Mouse (Mus musculus) limb, embryonic 11.5 days (tissue): Measurements from ENCODE around the gene Obscn. TPM values are rescaled to one million over a fixed set of nuclear protein-coding genes. Genes with fewer than 3 reads are reported as not detected.
A peak's percentile ranks its signal among the peaks of the same experiment; 100 is the strongest.

Experiments used
- ATAC-seq: fragments of 200-750 bp; cut with Nextera tagmentation; 2 replicates; pipeline ENCODE4 v1.8.0; 2017; ENCODE audit warnings: low read depth; ENCODE audit not compliant: insufficient number of reproducible peaks, low FRiP score, low TSS enrichment
- DNase-seq: peaks from one replicate; pipeline ENCODE4 v3.0.0-alpha.2; 2015; ENCODE audit warnings: low spot score
- H3K27ac ChIP-seq: fragments of 300-500 bp; sonication (generic); replicated peaks from 2 replicates; pipeline ENCODE4 v1.5.1; 2014; ENCODE audit warnings: low read depth, mild to moderate bottlenecking, low read length
- H3K27me3 ChIP-seq: fragments of 300-500 bp; sonication (generic); 2 replicates; pipeline ENCODE4 v1.6.1; 2014; ENCODE audit warnings: mild to moderate bottlenecking, low read length, mixed read lengths; ENCODE audit not compliant: control insufficient read depth, insufficient read depth
- H3K36me3 ChIP-seq: fragments of 300-500 bp; sonication (generic); 2 replicates; pipeline ENCODE4 v1.6.1; 2014; ENCODE audit warnings: mild to moderate bottlenecking, low read length, moderate library complexity, mixed read lengths; ENCODE audit not compliant: control insufficient read depth, insufficient read depth
- H3K4me1 ChIP-seq: fragments of 300-500 bp; sonication (generic); 2 replicates; pipeline ENCODE4 v1.6.1; 2014; ENCODE audit warnings: low read length, mixed read lengths; ENCODE audit not compliant: control insufficient read depth, insufficient read depth
- H3K4me2 ChIP-seq: fragments of 300-500 bp; sonication (generic); 2 replicates; pipeline ENCODE4 v1.6.1; 2014; ENCODE audit warnings: low read depth, mild to moderate bottlenecking, moderate library complexity; ENCODE audit not compliant: severe bottlenecking
- H3K4me3 ChIP-seq: fragments of 300-500 bp; sonication (generic); 2 replicates; pipeline ENCODE4 v1.5.1; 2014; ENCODE audit warnings: low read depth, low read length
- H3K9ac ChIP-seq: fragments of 300-500 bp; sonication (generic); 2 replicates; pipeline ENCODE4 v1.6.1; 2014; ENCODE audit warnings: mild to moderate bottlenecking, low read length
- H3K9me3 ChIP-seq: fragments of 300-500 bp; sonication (generic); 2 replicates; pipeline ENCODE4 v1.6.1; 2016; ENCODE audit warnings: low read length; ENCODE audit not compliant: control insufficient read depth
- WGBS: fragments of 180-500 bp; shearing (Covaris S2); extraction: QIAGEN DNeasy Blood & Tissue Kit; methylation state at CpG from one replicate; pipeline ENCODE4 v1.1.7; 2014; 5-methylcytosine and 5-hydroxymethylcytosine counted together
- polyA plus RNA-seq: library from polyadenylated mRNA; unstranded; fragments of >200 nt; fragmentation: Nextera tagmentation; extraction: Ambion mirVana; gene quantifications from 2 replicates; pipeline ENCODE4 v1.2.1, GENCODE M21; 2014

The Obscn gene
- polyA plus RNA-seq, 1 experiment from 2014 or later, result 0.08 TPM

DNA sequence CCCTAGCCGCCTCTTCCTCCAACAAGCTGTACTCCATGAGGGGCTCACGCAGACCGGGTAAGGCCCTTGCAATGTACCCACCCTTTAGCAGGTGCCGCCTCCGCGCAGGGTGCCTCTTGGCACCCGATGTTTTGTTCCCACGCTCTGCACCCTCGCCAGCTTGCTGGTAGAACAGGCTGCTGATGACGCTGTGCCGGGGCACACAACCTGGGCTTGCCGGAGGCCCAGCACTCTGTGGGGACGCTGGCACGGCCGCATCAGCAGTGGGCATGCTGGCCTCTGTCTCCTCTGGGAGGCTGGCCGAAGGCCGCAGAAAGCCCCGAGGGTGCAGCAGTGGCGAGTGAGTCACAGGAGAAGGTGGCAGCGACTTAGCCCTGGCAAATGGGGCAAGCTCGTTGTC lies 135.6 kb downstream of the Obscn start:
- no peaks in the 10 kb centered on the region for H3K9me3 ChIP-seq

DNA sequence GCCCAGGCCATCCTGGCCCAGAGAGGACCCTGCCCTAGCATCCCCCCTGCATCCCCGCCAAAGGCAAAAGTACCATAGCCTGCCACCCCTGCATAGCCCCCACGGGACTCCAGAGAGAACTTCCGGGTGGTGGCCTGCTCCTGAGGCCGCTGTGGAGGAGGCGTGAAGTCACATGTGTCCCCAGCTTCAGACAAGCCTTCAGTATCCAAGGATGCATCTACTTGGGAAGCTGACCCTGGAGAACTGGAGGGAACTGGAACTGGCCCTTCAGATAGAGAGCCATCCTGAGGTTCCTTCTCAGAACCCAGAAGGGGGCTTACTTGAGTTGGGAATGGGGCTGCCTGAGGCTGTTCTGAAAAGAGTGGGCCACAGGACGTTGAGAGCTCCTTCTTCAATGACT lies 136.4 kb downstream of the Obscn start:
- ATAC-seq (no peak), DNase-seq (no peak)
- no peaks in the 10 kb centered on the region for H3K4me1 ChIP-seq

More for the DNA sequence above, 135.6 kb downstream of the Obscn start:
- no peak overlapping the region for H3K27ac ChIP-seq
- no peak overlapping the region for H3K9ac ChIP-seq
- DNase-seq, result no peak
- WGBS, result 91% methylated on average over 21 of the region's 21 CpGs
- no peak overlapping the region for H3K4me3 ChIP-seq
- no peaks in the 10 kb centered on the region for H3K36me3 ChIP-seq
- H3K4me2 ChIP-seq, result no peak overlapping the region; the same call in 1 of the 2 replicates
- no peak for ATAC-seq
- no peaks in the 10 kb centered on the region for H3K4me1 ChIP-seq
- no peaks in the 10 kb centered on the region; the same call in 1 of the 2 replicates for H3K27me3 ChIP-seq

DNA sequence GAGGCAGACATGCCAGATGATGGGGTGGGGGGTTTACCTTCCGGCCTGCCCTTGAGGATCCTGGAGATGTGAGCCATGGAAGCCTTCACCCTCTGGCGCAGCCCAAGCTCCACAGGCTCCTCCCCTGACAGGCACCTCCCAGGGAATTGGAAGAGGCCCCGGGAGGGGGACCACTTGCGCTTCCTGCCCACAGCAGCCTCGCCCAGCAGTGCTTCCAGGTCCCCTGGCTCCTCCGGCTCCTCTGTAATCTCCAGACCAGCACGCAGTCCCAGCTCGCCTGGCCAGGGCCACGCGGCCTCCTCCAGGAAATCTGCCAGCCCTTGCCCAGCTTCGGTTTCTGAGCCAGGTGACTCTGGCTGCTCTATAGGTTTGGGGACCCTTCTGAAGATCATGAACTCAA lies 137.0 kb downstream of the Obscn start:
- H3K4me3 ChIP-seq, result no peak overlapping the region
- H3K27ac ChIP-seq, result no peak overlapping the region
- DNase-seq, result no peak
- WGBS, result 51% methylated on average over 11 of the region's 11 CpGs
- H3K4me2 ChIP-seq, result no peak overlapping the region
- no peaks in the 10 kb centered on the region for H3K36me3 ChIP-seq
- H3K4me1 ChIP-seq, result no peaks in the 10 kb centered on the region
- no peak for ATAC-seq
- no peaks in the 10 kb centered on the region for H3K9me3 ChIP-seq
- no peak overlapping the region for H3K9ac ChIP-seq
- H3K27me3 ChIP-seq, result peaks cover 10% of the 10 kb centered on the region

More for the DNA sequence above, 136.4 kb downstream of the Obscn start:
- no peak overlapping the region for H3K4me3 ChIP-seq
- H3K9ac ChIP-seq, result no peak overlapping the region
- no peak overlapping the region for H3K27ac ChIP-seq
- H3K4me2 ChIP-seq, result no peak overlapping the region
- no peaks in the 10 kb centered on the region for H3K36me3 ChIP-seq
- 75% methylated on average over 6 of the region's 6 CpGs for WGBS
- no peaks in the 10 kb centered on the region for H3K9me3 ChIP-seq
- H3K27me3 ChIP-seq, result peaks cover 5% of the 10 kb centered on the region

DNA sequence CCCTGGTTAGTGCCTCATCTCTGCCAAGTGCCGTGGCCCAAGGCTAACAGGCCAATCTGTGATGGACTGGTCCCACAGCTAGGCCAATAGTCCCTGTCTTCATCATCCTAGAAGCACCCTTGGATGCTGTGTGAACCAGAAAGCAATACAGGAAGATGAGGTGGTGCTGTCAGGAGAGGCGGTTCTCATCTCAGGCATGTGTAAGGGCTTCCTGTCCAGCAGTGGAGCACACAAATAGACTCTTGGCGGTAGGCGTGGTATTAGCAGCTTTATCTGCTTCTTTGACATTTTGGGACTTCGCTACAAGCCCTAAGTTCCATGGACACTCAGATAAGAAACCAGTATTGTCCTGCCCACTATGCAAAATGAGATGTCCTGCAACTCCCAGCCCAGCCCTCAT lies 138.7 kb downstream of the Obscn start:
- WGBS, result 93% methylated on average over 5 of the region's 5 CpGs
- no peaks in the 10 kb centered on the region for H3K9me3 ChIP-seq
- H3K4me1 ChIP-seq, result no peaks in the 10 kb centered on the region
- no peak overlapping the region for H3K9ac ChIP-seq
- no peak for ATAC-seq
- H3K27me3 ChIP-seq, result peaks cover 15% of the 10 kb centered on the region
- DNase-seq, result no peak
- H3K27ac ChIP-seq, result no peak overlapping the region
- no peak overlapping the region for H3K4me3 ChIP-seq
- no peaks in the 10 kb centered on the region for H3K36me3 ChIP-seq
- no peak overlapping the region for H3K4me2 ChIP-seq

DNA sequence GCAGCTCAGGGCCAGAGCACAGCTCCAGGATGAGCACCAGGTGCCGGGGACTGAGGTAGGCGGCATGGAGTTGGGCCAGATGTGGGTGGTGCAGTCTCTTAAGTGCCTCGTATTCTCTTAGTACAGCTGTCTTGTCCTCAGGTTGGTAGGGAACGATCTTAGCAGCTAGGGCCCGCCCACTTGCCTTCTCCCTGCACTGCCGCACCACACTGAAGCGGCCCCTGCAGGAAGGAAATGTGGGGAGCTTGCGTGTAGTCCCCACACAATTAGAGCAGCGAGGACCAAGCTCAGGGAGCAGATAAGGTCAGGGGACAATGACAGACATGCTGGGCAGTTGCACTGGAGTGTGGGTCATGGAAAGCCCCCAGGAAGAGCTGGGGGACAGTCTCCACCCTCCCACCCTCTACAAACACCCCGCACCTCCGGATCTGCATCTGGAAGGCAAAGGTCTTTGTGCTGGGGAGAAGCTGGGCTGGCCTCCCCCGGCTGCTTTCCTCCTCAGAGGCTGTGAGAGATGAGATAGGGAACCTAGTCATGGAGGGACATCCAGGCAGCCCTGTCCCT lies 140.3 kb downstream of the Obscn start:
- Histone ChIP-seq H3K4me3 (no peak overlapping the region), H3K9ac (no peak overlapping the region), H3K36me3 (no peaks in the 10 kb centered on the region; the same call in 1 of the 2 replicates), H3K4me2 (no peak overlapping the region), H3K27ac (no peak overlapping the region), H3K27me3 (peaks cover 15% of the 10 kb centered on the region), H3K4me1 (no peaks in the 10 kb centered on the region), H3K9me3 (no peaks in the 10 kb centered on the region)
- 56% methylated on average over 12 of the region's 12 CpGs for WGBS
- ATAC-seq, result no peak
- DNase-seq, result no peak

DNA sequence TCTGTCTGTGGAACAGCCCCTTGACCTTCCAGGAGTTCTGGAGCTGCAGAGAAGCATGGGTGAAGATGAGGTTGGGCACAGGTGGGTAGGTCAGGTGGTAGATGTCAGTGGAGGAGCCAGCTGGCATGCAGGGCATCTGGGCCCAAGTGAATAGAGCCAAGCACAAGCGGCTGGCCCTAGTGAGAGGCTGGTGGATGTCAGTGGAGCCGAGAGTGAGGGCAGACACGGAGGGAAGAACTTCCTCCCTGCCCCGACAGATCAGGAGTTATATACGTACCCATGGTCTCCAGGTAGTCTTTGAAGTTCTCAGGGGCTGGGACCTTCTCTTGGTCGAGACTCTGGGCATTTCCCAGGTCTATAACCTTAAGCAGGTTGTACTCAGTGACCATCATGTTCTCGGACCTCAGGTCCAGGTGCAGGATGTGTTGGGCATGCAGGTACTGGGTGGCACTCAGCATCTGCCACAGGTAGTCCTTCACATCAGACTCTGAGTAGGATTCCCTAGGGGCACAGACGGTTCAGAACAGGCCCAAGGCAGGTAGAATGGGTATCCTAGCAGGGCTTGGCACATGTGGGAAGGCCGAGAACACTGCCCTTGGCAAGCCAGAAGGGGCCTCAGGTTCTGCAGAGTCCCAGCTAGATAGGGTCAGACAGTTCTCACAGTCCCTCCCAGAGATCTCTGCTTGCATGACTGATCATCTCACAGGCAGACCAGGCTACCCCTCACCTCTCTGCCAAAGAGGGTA lies 141.0 kb downstream of the Obscn start:
- Histone ChIP-seq H3K4me1 (no peaks in the 10 kb centered on the region), H3K27me3 (peaks cover 15% of the 10 kb centered on the region), H3K9ac (no peak overlapping the region), H3K9me3 (no peaks in the 10 kb centered on the region), H3K4me3 (no peak overlapping the region), H3K27ac (no peak overlapping the region), H3K4me2 (0 out of 2 replicates have a peak overlapping the region, but pooled peaks have one; percentile 57), H3K36me3 (peaks cover 4% of the 10 kb centered on the region; the same call in 1 of the 2 replicates)
- DNase-seq (no peak), ATAC-seq (no peak)
- 77% methylated on average over 9 of the region's 9 CpGs for WGBS

DNA sequence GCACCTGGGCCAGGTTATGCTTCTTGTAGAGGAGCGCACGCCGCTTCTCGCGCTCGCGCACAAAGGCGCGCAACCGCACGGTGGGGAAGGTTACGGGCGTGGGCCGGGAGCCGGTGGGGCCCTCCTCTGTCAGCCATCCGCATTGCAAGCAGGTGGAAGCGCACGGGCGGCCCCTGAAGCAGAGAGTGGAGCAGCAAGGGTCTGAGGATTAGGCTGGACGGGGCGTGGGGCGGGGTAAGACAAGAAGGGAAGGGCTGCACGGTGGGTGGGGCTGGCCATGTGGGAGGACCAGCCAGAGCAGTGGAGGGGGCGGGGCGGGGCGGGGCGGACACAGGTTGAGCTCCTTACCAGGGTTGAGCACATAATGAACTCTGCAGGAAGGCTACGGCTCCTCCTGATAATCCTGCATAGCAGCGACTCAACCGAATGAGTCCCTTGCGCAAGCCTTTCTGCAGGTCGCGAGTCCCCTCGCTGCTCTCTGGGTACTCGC lies 141.8 kb downstream of the Obscn start:
- WGBS, result 3% methylated on average over 35 of the region's 35 CpGs
- Histone ChIP-seq H3K9ac (no peak overlapping the region; the same call in 1 of the 2 replicates), H3K9me3 (no peaks in the 10 kb centered on the region), H3K36me3 (peaks cover 4% of the 10 kb centered on the region; the same call in 1 of the 2 replicates), H3K4me1 (no peaks in the 10 kb centered on the region), H3K4me3 (peak overlapping the region; percentile 27), H3K4me2 (peak overlapping the region; percentile 57), H3K27me3 (peaks cover 15% of the 10 kb centered on the region), H3K27ac (no peak overlapping the region)
- ATAC-seq (peak; percentile 76; the same call in 1 of the 2 replicates), DNase-seq (peak; percentile 72)

DNA sequence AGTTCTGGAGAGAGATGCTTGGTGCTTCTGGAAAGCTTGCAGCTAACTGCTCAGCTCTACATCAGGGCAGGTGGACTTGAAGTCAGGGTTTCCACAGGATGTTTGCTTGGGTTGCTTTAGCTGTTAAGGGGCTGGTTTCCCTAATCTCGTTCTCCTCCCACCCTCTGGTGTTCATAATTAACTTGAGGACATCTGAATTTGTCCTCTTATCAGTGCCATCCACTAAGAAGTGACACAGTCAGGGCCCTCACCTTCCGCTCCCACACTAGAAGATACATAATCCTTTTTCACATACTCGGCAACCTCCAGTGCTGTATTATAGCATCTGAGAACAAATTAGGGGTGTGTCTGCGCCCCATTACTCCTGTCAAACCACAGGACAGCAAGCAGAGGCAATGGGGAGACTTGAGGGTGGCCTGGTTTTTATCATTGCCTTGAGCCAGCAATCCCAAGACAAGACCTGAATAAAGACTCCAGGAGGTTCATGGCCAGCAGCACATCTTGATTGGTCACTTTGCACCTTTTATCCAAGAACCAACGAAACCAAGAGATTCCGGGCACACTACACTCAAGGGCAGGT lies 143.0 kb downstream of the Obscn start:
- H3K27me3 ChIP-seq, result peaks cover 15% of the 10 kb centered on the region
- WGBS, result 71% methylated on average over 6 of the region's 6 CpGs
- no peaks in the 10 kb centered on the region for H3K4me1 ChIP-seq

More for the DNA sequence above, 143.0 kb downstream of the Obscn start:
- Histone ChIP-seq H3K4me3 (no peak overlapping the region), H3K27ac (no peak overlapping the region), H3K9ac (no peak overlapping the region), H3K9me3 (no peaks in the 10 kb centered on the region), H3K4me2 (no peak overlapping the region), H3K36me3 (peaks cover 7% of the 10 kb centered on the region; the same call in 1 of the 2 replicates)
- DNase-seq (no peak), ATAC-seq (no peak)
